Comparison of ENCODE assay signal across 30 mouse cellular contexts in the genomic region with DNA sequence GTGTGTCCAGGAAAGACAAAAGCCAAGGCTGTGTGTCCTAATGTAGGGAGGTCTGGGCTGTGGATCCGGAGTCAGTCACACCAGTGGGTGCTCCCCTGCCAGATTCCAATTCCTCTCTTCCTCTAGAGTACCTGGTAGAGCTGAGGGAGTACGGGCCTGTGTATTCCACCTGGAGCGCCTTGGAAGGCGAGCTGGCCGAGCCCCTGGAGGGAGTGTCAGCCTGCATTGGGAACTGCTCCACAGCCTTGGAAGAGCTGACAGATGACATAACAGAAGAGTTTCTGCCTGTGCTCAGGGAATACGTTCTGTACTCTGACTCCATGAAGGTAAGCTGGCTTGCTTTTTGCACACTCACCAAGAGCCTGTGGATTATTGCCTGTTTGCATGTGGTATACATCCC. TPM values are rescaled to one million over a fixed set of nuclear protein-coding genes. Genes with fewer than 3 reads are reported as not detected.
"Had no signal": no experiment of that assay in that cellular context is flagged by ENCODE, and none has a peak within 500 bp of the region (broad histone marks: within the 10 kb centered on the region; RNA-seq: fewer than 3 reads in every experiment).

No protein-coding gene starts in this region.

- H3K27ac ChIP-seq: embryonic facial prominence, embryonic 10.5 days; embryonic facial prominence, embryonic 12.5 days; embryonic facial prominence, embryonic 13.5 days; embryonic facial prominence, embryonic 15.5 days; forebrain, embryonic 10.5 days; forebrain, embryonic 12.5 days; forebrain, embryonic 13.5 days; forebrain, embryonic 15.5 days; gastrocnemius, adult 2 months; heart, adult 2 months had no signal

- H3K9me3 ChIP-seq: embryonic facial prominence, embryonic 10.5 days; embryonic facial prominence, embryonic 12.5 days; embryonic facial prominence, embryonic 13.5 days; embryonic facial prominence, embryonic 15.5 days; forebrain, embryonic 10.5 days; forebrain, embryonic 12.5 days; forebrain, embryonic 13.5 days; forebrain, embryonic 15.5 days had no signal

- H3K4me2 ChIP-seq: embryonic facial prominence, embryonic 12.5 days; embryonic facial prominence, embryonic 13.5 days; embryonic facial prominence, embryonic 15.5 days; forebrain, embryonic 12.5 days; forebrain, embryonic 13.5 days; forebrain, embryonic 15.5 days had no signal

- H3K9ac ChIP-seq: embryonic facial prominence, embryonic 12.5 days; embryonic facial prominence, embryonic 13.5 days; embryonic facial prominence, embryonic 15.5 days; forebrain, embryonic 12.5 days; forebrain, embryonic 13.5 days; forebrain, embryonic 15.5 days; forebrain, postnatal 0 days had no signal

- DNase-seq: cerebellum, adult 8-10 months; cerebellum, adult 9-10 months; cerebellum, postnatal 10 days; cerebellum, postnatal 14 days; cerebellum, postnatal 36 days; embryo, embryonic 11 days; forebrain, postnatal 0 days; gastrocnemius, adult 2 months; gastrocnemius, postnatal 10 days; gastrocnemius, postnatal 14 days; gastrocnemius, postnatal 25 days; gastrocnemius, postnatal 36 days; heart, adult 11 months; heart, adult 18-20 months; heart, adult 2 months had no signal

- ATAC-seq: forebrain, embryonic 13.5 days; forebrain, embryonic 14.5 days; forebrain, embryonic 15.5 days; forebrain, embryonic 16.5 days; forebrain, postnatal 0 days had no signal

- H3K4me3 ChIP-seq: embryonic facial prominence, embryonic 10.5 days; embryonic facial prominence, embryonic 12.5 days; embryonic facial prominence, embryonic 13.5 days; embryonic facial prominence, embryonic 15.5 days; erythroblast, embryonic 14.5 days; forebrain, embryonic 10.5 days; forebrain, embryonic 12.5 days; forebrain, embryonic 13.5 days; forebrain, embryonic 15.5 days; gastrocnemius, adult 2 months; heart, adult 2 months had no signal

- H3K4me1 ChIP-seq: embryonic facial prominence, embryonic 10.5 days; embryonic facial prominence, embryonic 12.5 days; embryonic facial prominence, embryonic 13.5 days; embryonic facial prominence, embryonic 15.5 days; forebrain, embryonic 10.5 days; forebrain, embryonic 12.5 days; forebrain, embryonic 15.5 days had no signal

- H3K27me3 ChIP-seq: embryonic facial prominence, embryonic 12.5 days; embryonic facial prominence, embryonic 13.5 days; embryonic facial prominence, embryonic 15.5 days; forebrain, embryonic 12.5 days; forebrain, embryonic 13.5 days; forebrain, embryonic 15.5 days had no signal

RNA-seq across cellular contexts. Expression of a gene that starts 28.6 kb away (rescaled TPM):
- polyA plus RNA-seq: cortical plate, adult 2 months; embryonic facial prominence, embryonic 11.5 days; erythroblast, embryonic 14.5 days; forebrain, embryonic 10.5 days; forebrain, embryonic 11.5 days; forebrain, embryonic 12.5 days; forebrain, embryonic 13.5 days; forebrain, embryonic 16.5 days; frontal cortex, adult 2 months had no signal
